Mouse (Mus musculus): Measurements from ENCODE around the gene Eral1.
A peak's percentile ranks its signal among the peaks of the same experiment; 100 is the strongest.

Gene Eral1

GRCm38 (mm10) chr11:78079961-78080921, at the start of gene Eral1:
Eral1 (minus strand) TSS chr11:78080383.
- DNase-seq (ENCODE audit: low spot score), result peak; percentile 71

- DNase-seq (ENCODE audit: low spot score), result no peak
These were observed 49.3 kb upstream of the Eral1 start for GRCm38 (mm10) chr11:78129458-78129857.

GRCm38 (mm10) chr11:78126739-78127138, 46.6 kb upstream of the Eral1 start:
- DNase-seq (ENCODE audit: low spot score), result no peak

GRCm38 (mm10) chr11:78125691-78126090, 45.5 kb upstream of the Eral1 start:
- no peak for DNase-seq (ENCODE audit: low spot score)

GRCm38 (mm10) chr11:78123782-78124181, 43.6 kb upstream of the Eral1 start:
- no peak for DNase-seq (ENCODE audit: low spot score)

GRCm38 (mm10) chr11:78122815-78123214, 42.6 kb upstream of the Eral1 start:
- DNase-seq (ENCODE audit: low spot score), result no peak

- no peak for DNase-seq (ENCODE audit: low spot score)
These were observed 41.0 kb upstream of the Eral1 start for GRCm38 (mm10) chr11:78121176-78121575.

GRCm38 (mm10) chr11:78119898-78120297, 39.7 kb upstream of the Eral1 start:
- DNase-seq (ENCODE audit: low spot score), result no peak

- DNase-seq (ENCODE audit: low spot score), result no peak
These were observed 38.3 kb upstream of the Eral1 start for GRCm38 (mm10) chr11:78118467-78118866.

GRCm38 (mm10) chr11:78116146-78116410, 35.9 kb upstream of the Eral1 start:
- no peak for DNase-seq (ENCODE audit: low spot score)

GRCm38 (mm10) chr11:78115367-78116145, 35.4 kb upstream of the Eral1 start:
- DNase-seq (ENCODE audit: low spot score), result peak; percentile 90

- no peak for DNase-seq (ENCODE audit: low spot score)
These were observed 34.6 kb upstream of the Eral1 start for GRCm38 (mm10) chr11:78114676-78115366.

GRCm38 (mm10) chr11:78113616-78114015, 33.4 kb upstream of the Eral1 start:
- DNase-seq (ENCODE audit: low spot score), result no peak

GRCm38 (mm10) chr11:78104501-78104900, 24.3 kb upstream of the Eral1 start:
- DNase-seq (ENCODE audit: low spot score), result no peak

GRCm38 (mm10) chr11:78102958-78103747, 23.0 kb upstream of the Eral1 start:
- DNase-seq (ENCODE audit: low spot score), result no peak

GRCm38 (mm10) chr11:78102142-78102541, 22.0 kb upstream of the Eral1 start:
- no peak for DNase-seq (ENCODE audit: low spot score)

- DNase-seq (ENCODE audit: low spot score), result no peak
These were observed 20.6 kb upstream of the Eral1 start for GRCm38 (mm10) chr11:78100746-78101145.

GRCm38 (mm10) chr11:78097077-78097476, 16.9 kb upstream of the Eral1 start:
- no peak for DNase-seq (ENCODE audit: low spot score)

GRCm38 (mm10) chr11:78095144-78095516, 14.9 kb upstream of the Eral1 start:
- DNase-seq (ENCODE audit: low spot score), result no peak

GRCm38 (mm10) chr11:78094504-78095143, 14.4 kb upstream of the Eral1 start, which contains the start of gene Fam222b:
Fam222b (plus strand) TSS chr11:78094660.
- peak; percentile 86 for DNase-seq (ENCODE audit: low spot score)

- DNase-seq (ENCODE audit: low spot score), result no peak
These were observed 13.9 kb upstream of the Eral1 start for GRCm38 (mm10) chr11:78094137-78094503.

Data from ovary, postnatal 14 days (tissue).